ENCODE assay signal across 22 mouse cellular contexts in genomic region chr3:79980714-79981113, GRCm38 (mm10).
DNase-seq lines count a peak whose midpoint lies in the region; ATAC-seq and TF ChIP-seq lines count a peak whose summit lies in the region.
"Had no signal": no experiment of that assay in that cellular context is flagged by ENCODE, and none has a peak within 500 bp of the region (broad histone marks: within the 10 kb centered on the region; RNA-seq: fewer than 3 reads in every experiment).

No protein-coding gene starts in this region.

- no peaks in the 10 kb centered on the region for H3K36me3 ChIP-seq in heart, embryonic 16.5 days (ENCODE audit: control insufficient read depth, insufficient read depth)
- H3K36me3 ChIP-seq in heart, embryonic 11.5 days (ENCODE audit: control insufficient read depth, insufficient read depth, low read length) = no peaks in the 10 kb centered on the region
- H3K36me3 ChIP-seq in stomach, postnatal 0 days (ENCODE audit: control insufficient read depth, insufficient read depth, low read length) = no peaks in the 10 kb centered on the region
- H3K36me3 ChIP-seq: G1E; hindbrain, embryonic 10.5 days; neural tube, embryonic 13.5 days had no signal

- no peak for DNase-seq in gastrocnemius, adult 2 months
- DNase-seq in gastrocnemius, postnatal 25 days = no peak
- no peak for DNase-seq in stomach, postnatal 0 days (ENCODE audit: low spot score)
- no peak for DNase-seq in thymus, postnatal 10 days (ENCODE audit: low spot score in 2 of 2)
- DNase-seq in left cerebral cortex, adult 9 months (ENCODE audit: low spot score in 2 of 2) = no peak
- DNase-seq: cerebellum, adult 11-12 months; cerebellum, postnatal 25 days; gastrocnemius, postnatal 10 days; kidney, adult 11 months; left cerebral cortex, postnatal 4 days; liver; midbrain, embryonic 14.5 days had no signal

- H3K9ac ChIP-seq in heart, embryonic 16.5 days (ENCODE audit: low read length) = no peak overlapping the region
- H3K9ac ChIP-seq in heart, embryonic 11.5 days (ENCODE audit: low read depth, low read length) = no peak overlapping the region
- H3K9ac ChIP-seq in stomach, postnatal 0 days (ENCODE audit: low read length) = no peak overlapping the region
- H3K9ac ChIP-seq: neural tube, embryonic 13.5 days had no signal

- H3K9me3 ChIP-seq in heart, embryonic 16.5 days (replicated peaks; ENCODE audit: control insufficient read depth, low read length) = no peaks in the 10 kb centered on the region
- no peaks in the 10 kb centered on the region for H3K9me3 ChIP-seq in heart, embryonic 11.5 days (replicated peaks; ENCODE audit: control insufficient read depth, low read length)
- H3K9me3 ChIP-seq in stomach, postnatal 0 days (ENCODE audit: control insufficient read depth, low read length) = no peaks in the 10 kb centered on the region
- H3K9me3 ChIP-seq: G1E; hindbrain, embryonic 10.5 days; megakaryocyte, embryonic 14.5 days; neural tube, embryonic 13.5 days had no signal

- no peaks in the 10 kb centered on the region for H3K27me3 ChIP-seq in heart, embryonic 16.5 days (ENCODE audit: control insufficient read depth, insufficient read depth, low read length)
- H3K27me3 ChIP-seq in heart, embryonic 11.5 days (ENCODE audit: control insufficient read depth, insufficient read depth, low read length) = no peaks in the 10 kb centered on the region
- H3K27me3 ChIP-seq in stomach, postnatal 0 days (ENCODE audit: control insufficient read depth, insufficient read depth, low read length) = no peaks in the 10 kb centered on the region
- H3K27me3 ChIP-seq: megakaryocyte, embryonic 14.5 days; neural tube, embryonic 13.5 days had no signal

- intact Hi-C loops in gastrocnemius, adult 2 months (cut with DNase I) = no loop called here

- 92% methylated on average over 1 of the region's 1 CpGs for WGBS in heart, embryonic 16.5 days
- WGBS in heart, embryonic 11.5 days (ENCODE audit: insufficient replicate concordance) = 83% methylated on average over 1 of the region's 1 CpGs
- 62% methylated on average over 1 of the region's 1 CpGs for WGBS in stomach, postnatal 0 days

- TF ChIP-seq CTCF in gastrocnemius, adult 2 months (IDR thresholded peaks at IDR 0.05) = no peak
- TF ChIP-seq CTCF in stomach, postnatal 0 days (IDR thresholded peaks at IDR 0.05; ENCODE audit: low read depth) = no peak

- H3K4me3 ChIP-seq in gastrocnemius, adult 2 months = no peak overlapping the region
- no peak overlapping the region for H3K4me3 ChIP-seq in heart, embryonic 16.5 days (ENCODE audit: low read length)
- no peak overlapping the region for H3K4me3 ChIP-seq in heart, embryonic 11.5 days (ENCODE audit: low read depth, low read length)
- no peak overlapping the region for H3K4me3 ChIP-seq in stomach, postnatal 0 days (ENCODE audit: low read depth, low read length)
- H3K4me3 ChIP-seq: hindbrain, embryonic 10.5 days; megakaryocyte, embryonic 14.5 days; neural tube, embryonic 13.5 days had no signal

- peaks cover 32% of the 10 kb centered on the region for H3K4me1 ChIP-seq in heart, embryonic 16.5 days (ENCODE audit: control insufficient read depth, insufficient read depth, low read length)
- H3K4me1 ChIP-seq in heart, embryonic 11.5 days (ENCODE audit: control insufficient read depth, insufficient read depth, low read length) = peaks cover 22% of the 10 kb centered on the region
- H3K4me1 ChIP-seq in stomach, postnatal 0 days (replicated peaks; ENCODE audit: control insufficient read depth, insufficient read depth) = no peaks in the 10 kb centered on the region
- H3K4me1 ChIP-seq: neural tube, embryonic 13.5 days had no signal

- H3K27ac ChIP-seq in gastrocnemius, adult 2 months = 0 out of 2 replicates have a peak overlapping the region, but pooled peaks have one; percentile 31
- H3K27ac ChIP-seq in heart, embryonic 16.5 days (ENCODE audit: low read length) = peak overlapping the region; percentile 56
- no peak overlapping the region for H3K27ac ChIP-seq in heart, embryonic 11.5 days (ENCODE audit: low read depth, low read length)
- no peak overlapping the region for H3K27ac ChIP-seq in stomach, postnatal 0 days (replicated peaks)
- H3K27ac ChIP-seq: hindbrain, embryonic 10.5 days; hindbrain, postnatal 0 days; kidney, postnatal 0 days; neural tube, embryonic 13.5 days had no signal

- ATAC-seq in heart, embryonic 16.5 days (replicated peaks; ENCODE audit: extremely low read depth, insufficient read depth, low FRiP score) = no peak
- ATAC-seq in heart, embryonic 11.5 days (replicated peaks; ENCODE audit: insufficient number of reproducible peaks, low FRiP score, low TSS enrichment) = no peak
- ATAC-seq in granulocyte monocyte progenitor cell, adult 5-6 weeks (replicated peaks; ENCODE audit: poor library complexity, severe bottlenecking) = peak; percentile 75
- ATAC-seq in stomach, postnatal 0 days (ENCODE audit: low FRiP score, low TSS enrichment) = peak; percentile 38; the same call in 1 of the 2 replicates
- ATAC-seq: hindbrain, postnatal 0 days; lung, postnatal 0 days had no signal

- no peak for TF ChIP-seq EP300 in stomach, postnatal 0 days (optimal IDR thresholded peaks at IDR 0.05)

- H3K4me2 ChIP-seq in heart, embryonic 16.5 days (ENCODE audit: low read depth, low read length) = no peak overlapping the region
- no peak overlapping the region for H3K4me2 ChIP-seq in heart, embryonic 11.5 days
- H3K4me2 ChIP-seq in stomach, postnatal 0 days (replicated peaks; ENCODE audit: low read depth) = no peak overlapping the region
- H3K4me2 ChIP-seq: neural tube, embryonic 13.5 days had no signal

Comparison
In these comparisons a context has a peak if more than half of its experiments do, and no peak if none do; other contexts are left out.
1. H3K27ac ChIP-seq: peak in gastrocnemius, adult 2 months (single experiment) and heart, embryonic 16.5 days (single experiment); none in heart, embryonic 11.5 days (single experiment) and stomach, postnatal 0 days (single experiment).
2. ATAC-seq: peak in granulocyte monocyte progenitor cell, adult 5-6 weeks (single experiment) and stomach, postnatal 0 days (single experiment); none in heart, embryonic 16.5 days (single experiment) and heart, embryonic 11.5 days (single experiment).